Mouse (Mus musculus): ENCODE measurements around the gene Kcnma1.

GRCm38 (mm10) chr14:23679378-23679777 lies 334.9 kb downstream of the Kcnma1 start:
- no peak for TF ChIP-seq POLR2A (IDR thresholded peaks at IDR 0.05; ENCODE audit: low read depth, low read length)
- TF ChIP-seq CTCF (IDR thresholded peaks at IDR 0.05; ENCODE audit: extremely low read depth, insufficient read depth, insufficient read length, insufficient replicate concordance), result no peak
